Mouse (Mus musculus) gastrocnemius, postnatal 4 days (tissue): ENCODE data around the gene Nudt15. TPM values are rescaled to one million over a fixed set of nuclear protein-coding genes. Genes with fewer than 3 reads are reported as not detected.
A peak's percentile ranks its signal among the peaks of the same experiment; 100 is the strongest.

Source experiments
- DNase-seq, 2 experiments: peaks; one replicate each; pipeline ENCODE4 v3.0.0; 2021 to 2022; ENCODE audit warnings: low spot score in 2 of 2, mixed read lengths in 2 of 2
- total RNA-seq, 2 experiments: library from RNA; stranded (reverse); gene quantifications; 2 replicates each; pipeline ENCODE4 v1.2.3; 2021

Gene Nudt15
- total RNA-seq, 2 experiments from 2014 or later = 6.2 to 7.3 TPM

DNA sequence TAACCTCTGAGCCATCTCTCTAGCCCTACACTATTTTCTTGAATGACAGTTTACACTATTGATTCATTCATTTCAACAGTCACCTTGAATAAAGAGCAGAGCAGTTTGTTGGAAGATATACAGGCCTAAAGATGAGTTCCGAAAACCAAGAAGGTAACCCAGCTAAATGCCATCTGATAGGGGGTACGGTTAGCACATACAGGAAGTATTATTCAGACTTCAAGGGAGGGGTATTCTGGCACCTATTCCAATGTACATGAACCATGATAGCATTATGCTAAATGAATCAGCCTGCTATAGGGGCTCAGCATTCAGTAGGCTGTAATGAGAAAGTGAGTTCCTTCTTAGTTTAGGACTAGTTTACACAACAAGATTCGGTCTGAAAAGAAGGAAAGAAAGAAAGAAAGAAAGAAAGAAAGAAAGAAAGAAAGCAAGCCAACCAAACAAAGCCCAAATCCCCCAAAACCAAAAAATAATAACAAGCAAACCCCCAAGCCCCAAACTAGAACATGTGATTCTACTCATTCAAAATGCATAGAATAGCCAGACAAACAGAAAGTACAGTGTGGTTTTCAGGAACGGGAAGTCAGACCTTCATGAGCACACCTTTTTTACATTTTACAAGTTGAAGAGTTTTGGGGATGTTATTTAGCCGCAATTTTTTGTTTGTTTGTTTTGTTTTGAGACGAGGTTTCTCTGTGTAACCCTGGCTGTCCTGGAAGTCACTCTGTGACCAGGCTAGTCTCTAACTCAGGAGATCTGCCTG lies 39.2 kb downstream of the Nudt15 start:
- no peak for DNase-seq

DNA sequence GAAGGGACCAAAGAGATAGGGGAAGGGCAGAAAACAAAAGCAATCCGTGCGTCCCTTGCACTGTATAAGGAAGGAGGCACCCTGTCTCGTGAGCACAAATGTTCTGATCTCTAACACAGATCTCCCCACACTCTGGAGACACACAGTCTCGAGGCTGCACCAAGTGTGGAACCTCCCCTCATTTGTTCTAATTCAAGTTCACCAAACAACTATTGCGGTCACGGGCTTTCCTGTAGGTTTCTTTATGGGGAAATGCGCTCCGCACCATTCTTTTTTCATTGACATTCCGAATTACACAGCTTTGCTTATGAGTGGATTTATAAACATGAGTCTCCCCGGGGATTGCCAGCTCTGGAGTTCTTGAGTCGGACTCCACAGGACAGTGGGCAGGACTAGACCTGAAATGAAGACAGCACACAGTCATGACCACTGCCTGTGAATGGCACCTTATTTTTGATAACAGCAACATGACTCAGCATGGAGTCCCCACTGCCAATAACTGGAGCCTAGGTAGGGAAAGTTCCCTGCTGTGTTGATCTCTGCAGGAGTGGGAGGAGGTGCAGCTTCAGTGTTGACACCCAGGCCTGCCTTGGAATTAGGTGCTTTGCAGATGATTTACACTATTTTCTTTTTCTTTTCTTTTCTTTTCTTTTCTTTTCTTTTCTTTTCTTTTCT lies 40.2 kb downstream of the Nudt15 start:
- no peak for DNase-seq

DNA sequence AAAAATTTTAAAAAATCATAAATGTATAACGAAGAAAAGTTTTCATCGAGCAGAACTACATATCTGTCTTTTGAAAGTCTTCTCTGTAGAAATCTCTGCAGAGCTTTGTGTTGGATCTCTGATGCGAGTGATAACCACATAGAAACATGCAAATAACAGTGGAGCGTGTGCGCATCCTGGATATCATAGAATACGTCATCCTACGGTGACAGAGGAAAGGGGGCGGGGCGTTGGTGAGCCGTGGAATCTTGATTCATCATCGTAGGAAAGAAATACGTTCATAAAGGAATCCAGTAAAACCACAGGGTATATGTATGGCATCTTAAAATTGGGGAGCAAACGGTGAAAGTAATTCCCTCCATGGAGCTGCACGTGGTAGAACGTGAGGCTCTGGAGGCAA lies 40.8 kb downstream of the Nudt15 start:
- DNase-seq = no peak

DNA sequence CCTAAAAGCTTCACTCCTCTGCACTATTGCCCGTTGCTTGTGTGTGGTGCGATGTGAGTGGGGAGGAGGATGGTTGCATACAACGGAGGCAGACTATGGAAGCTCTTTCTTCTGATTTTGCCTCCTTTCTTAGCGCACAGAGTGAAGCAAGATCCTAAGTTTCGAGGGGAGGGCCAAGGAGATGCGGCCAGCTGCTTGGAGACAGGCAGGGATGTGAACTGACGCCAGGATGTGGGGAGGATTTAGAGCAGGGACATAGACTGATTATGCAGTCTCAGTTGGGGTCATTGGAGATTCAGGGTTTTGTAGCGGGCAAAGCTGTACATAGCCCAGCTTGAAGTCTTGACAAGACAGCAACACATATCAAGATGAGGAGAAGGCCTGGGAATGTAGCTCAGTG lies 41.8 kb downstream of the Nudt15 start:
- DNase-seq = no peak

DNA sequence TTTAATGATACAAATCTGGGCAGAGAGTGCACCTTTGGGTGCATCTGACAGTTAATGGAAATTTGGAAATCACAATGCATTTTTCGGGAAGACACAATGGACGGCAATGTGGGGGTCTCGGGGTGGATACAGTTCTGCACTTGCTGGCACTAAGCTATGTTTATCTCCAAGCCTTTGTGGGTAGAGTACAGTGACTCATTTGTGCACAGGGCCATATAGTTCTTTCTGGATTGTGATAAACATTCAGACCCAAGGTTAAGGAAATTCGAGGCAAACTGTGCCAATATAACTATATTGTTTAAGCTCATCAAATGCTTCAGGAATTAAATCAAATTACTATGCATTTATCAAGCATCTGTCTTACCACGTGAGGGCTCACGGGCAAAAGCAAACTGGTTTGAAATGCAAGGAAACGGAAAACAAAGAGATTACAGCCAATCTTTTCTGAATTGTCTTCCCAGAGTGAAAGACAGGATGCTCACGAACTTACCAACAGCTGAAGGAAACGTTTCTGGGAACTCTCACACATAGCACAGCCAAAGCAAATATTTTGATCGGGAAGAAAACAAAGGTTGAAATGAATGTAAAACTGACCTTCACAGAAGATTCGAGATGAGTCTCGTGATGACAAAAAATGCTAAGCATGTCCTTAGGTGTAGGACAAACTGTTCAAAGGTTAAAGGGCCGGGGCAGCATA lies 44.7 kb downstream of the Nudt15 start:
- no peak for DNase-seq

DNA sequence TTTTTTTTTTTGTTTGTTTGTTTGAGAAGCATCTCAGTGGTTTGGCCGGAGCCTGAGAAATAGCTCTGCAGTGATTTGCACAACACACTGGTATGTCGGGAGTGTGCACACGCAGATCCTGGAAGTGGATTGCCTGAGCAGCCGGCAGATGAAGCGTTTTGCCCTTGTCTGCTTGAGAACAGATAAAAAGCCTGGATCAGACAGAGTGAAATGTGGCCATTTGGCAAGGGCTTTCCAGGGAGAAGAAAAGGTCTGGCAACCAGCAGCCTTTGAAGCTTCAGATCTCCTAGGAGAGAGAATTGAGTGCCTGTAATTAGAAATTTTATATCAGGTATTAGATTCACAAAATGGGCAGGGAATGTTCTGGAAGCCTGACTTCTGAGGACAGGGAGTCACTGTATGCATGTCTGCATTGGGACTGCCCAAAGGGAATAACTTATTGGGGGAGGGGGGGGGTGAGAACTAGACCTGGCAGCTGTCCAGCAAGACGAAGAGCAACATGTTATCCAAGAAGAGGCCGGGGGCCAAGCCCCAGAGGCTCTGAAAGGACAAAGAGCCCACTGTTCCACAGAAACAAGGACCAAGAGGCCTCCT lies 45.4 kb downstream of the Nudt15 start:
- DNase-seq = no peak

DNA sequence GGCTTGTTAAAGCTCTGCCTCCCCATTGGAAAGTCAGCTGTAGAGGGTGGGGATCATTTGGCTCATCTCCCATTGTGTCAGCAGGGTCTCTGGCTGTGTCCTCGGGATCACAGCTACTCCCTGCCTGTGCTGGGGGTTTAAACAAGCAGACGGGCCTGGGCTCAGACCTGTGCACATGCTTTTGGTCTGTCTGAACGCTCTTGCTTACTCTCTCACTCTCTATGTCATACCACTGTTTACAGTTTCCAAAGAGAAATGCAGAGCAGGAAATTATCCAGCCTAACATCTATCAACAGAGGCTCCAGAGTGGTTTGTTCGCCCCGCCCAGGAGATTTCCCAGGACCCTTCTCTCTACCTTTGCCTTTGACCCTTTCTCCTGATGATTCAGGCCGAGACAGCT lies 46.3 kb downstream of the Nudt15 start:
- no peak for DNase-seq

DNA sequence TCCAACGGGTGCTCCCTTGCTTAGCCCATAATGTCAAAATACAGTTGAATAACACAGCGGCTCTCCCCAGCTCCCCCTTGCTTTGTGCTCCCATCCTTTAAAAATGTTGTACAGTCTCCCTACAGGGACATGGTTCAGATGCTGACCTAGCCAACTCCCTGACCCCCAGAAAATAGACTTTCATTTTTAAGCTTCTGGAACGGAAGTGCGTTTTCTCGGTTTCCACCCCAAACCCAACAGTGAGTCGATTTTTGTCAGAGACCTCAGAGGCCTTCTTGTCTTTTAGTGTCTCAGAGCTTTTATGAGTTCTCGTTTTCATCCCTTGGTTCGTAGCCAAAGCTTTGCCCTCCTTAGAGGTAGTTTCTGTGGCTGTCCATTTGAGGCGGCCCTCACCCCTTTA lies 46.8 kb downstream of the Nudt15 start:
- DNase-seq = no peak

DNA sequence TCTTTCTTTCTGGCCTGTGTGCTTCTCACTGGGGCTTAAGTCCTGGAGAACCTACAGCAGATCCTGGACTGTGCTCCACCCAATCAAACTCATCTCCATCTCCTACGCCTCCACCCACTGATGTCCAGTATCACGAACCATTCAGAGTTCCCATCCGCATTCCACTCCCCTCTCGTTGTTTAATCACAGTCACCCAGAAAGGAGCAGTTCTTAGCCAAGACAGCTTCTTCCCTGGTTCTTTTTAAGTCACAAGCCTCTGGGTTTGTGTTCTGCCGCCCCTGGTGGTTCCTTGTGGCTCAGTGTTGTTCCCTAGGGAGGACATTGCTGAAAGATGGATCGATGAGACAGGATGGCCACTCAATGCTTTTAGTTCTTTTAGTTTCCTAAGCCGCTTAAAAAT lies 52.3 kb downstream of the Nudt15 start:
- DNase-seq = no peak

DNA sequence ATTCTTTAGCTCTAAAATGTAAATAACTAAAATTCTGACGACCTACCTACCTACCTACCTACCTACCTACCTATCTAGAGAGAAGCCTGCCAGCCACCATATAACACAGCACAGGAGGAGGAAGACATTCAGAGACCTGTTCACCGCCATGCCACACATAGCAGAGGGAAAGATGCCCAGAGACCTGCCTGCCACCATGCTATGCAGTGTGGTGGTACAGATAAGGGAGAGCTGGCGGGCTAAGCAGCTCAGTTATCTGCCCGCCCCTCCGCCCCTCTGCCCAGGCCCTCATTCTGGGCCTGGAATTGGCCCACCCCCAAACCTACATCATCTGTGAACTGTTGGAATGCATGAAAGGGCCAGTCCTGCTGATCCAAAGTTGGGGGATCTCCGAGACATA lies 53.9 kb downstream of the Nudt15 start:
- no peak for DNase-seq

DNA sequence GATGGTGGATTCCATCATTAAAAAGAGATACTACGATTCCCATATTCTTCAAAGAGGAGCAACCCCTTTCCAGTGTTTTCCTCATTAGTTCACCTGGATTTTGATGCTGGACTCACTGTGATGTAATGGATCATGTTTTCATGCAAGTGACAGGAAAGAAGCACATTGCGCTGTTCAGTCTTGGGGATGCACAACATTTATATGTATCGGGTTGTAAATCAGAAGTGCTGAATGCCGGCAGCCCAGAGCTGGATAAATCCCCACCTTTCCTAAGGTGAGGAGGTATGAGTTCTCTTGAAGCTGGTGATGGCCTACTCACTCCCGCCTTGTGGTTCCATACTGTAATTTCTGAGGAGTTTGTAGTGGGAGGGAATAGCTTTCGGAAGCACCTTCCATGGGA lies 54.7 kb downstream of the Nudt15 start:
- no peak for DNase-seq

DNA sequence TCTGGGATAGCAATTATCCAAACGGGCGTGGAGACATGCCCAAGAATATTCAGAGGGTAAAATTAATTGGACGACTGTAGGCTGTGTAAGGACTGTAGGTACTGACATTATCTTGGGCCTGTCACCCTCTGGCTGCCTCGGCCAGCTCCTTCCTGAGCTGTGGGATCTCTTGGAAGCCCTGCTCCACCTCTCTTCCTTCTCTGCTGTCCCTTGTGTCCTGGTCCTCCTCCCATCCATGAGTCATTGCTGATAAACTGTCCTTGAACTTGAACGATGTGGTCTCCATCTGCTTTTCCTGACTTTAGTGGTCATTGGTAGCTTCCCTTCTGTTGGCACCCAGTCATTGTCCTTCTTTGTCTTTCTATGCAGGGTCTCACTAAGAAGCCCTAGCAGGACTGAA lies 61.4 kb downstream of the Nudt15 start:
- DNase-seq = no peak

DNA sequence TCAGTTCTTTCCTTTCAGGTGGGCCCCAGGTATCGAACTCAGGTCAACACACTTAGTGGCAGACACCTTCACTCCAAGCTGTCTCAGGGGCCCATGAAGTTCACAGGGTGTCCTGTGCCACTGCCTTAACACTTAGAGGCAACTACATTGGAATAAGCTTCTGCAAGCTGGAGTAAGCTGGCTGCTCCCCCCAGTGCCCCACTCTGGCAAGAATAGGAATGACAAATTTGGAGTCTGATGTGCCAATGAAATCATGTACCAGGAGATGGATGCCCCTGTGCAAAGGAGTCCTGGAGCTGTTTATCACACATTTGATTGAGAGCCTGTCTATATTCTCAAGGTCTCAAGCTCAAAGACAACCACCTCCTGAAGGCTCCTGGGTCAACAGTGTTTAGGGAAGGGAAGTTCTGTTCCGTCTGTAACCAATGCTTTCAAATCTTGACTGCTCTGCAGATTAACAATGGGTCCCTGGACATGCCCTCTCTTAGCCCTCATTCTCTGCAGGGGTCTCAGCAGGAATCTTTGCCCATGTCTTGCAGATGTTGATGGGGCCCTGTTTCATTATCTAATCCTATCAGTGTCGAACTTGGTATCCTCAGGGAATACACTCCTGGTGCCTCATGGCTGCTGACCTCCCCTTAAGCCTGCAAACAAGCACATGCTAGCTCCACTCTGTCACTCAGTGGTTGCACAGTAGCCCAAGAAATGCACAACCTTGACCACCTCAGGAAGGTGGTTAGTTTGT lies 63.5 kb downstream of the Nudt15 start:
- no peak for DNase-seq

DNA sequence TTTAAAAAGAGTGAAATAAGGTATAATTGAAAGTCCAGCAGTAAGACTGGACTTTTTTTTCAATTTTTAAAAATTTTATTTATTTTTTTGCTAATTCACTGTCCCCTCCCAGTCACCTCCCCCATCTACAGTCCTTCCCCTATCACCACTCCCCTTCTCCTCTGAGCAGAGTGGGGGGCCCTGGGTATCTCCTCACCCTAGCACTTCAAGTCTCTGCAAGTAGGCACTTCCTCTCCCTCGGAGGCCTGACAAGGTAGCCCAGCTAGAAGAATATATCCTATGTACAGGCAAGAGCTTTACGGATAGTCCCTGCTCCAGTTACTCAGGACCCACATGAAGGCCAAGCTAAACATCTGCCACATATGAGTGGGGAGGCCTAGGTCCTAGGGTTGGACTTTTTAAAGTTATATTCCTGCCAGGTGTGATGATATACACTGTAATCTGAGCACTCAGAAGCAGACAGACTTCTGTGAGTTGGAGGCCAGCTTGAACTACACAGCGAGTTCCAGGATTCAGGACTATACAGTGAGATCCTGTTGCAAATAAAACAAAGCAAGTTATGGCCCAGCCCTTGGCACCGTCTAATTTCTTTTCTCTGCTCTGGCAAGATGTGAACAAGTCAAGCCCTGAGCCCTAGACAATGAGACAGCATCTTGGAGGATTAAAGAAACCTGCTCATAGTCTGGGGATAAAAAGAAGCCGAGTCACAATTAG lies 64.4 kb downstream of the Nudt15 start:
- DNase-seq = no peak

DNA sequence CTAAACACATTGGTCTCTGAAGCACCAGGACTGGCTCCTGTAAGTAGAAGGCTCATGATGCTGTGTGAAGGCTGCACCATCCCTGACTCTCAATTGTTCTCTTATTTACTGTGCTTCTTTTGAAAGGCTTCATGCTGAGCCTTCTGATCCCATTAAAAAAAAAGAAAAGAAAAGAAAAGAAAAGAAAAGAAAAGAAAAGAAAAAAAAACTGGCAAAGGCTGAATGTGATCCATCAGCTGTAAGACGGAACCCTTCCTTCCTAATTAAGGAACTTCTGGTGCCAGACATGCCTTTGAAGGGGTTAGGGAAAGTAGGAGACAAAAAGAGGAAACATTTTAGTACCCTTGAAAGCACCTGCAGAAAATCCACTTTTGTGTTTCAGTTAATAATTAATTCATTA lies 68.3 kb downstream of the Nudt15 start:
- no peak for DNase-seq

DNA sequence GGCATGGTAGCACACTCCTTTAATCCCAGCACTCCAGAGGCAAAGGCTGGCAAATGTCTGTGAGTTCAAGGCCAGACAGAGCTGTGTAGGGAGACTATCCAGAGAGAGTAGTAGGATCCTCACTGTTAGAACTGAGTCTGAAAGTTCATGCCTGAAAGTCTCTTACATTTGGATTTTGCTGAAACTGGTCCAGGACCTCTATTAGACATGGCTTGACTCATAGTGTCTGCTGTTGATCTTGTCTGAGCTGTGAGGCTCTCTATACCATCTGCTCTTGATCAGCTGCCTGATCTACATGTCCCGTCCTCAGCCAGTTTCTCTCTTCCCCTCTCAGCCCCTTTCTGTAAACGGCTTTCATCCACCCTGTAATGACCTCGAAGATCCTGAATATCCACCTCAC lies 69.7 kb downstream of the Nudt15 start:
- no peak for DNase-seq

DNA sequence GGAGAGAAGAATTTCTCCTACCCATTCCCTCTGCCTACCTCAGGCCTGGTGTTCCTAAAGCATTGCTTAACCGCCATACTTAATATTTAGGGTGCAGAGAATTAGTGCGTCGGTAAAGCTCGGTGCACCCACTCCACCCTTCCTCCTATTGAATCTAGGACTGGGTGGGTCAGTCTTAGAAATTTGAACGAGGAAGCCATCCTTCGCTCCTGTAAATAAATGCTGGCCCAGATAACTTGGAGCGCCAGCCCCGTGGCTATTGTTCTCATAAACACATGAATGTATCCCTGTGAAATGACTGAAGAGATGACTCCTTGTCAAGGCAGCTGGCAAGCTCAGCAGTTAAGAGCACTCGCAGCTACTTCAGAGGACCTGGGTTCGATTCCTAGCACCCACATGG lies 71.0 kb downstream of the Nudt15 start:
- no peak for DNase-seq

DNA sequence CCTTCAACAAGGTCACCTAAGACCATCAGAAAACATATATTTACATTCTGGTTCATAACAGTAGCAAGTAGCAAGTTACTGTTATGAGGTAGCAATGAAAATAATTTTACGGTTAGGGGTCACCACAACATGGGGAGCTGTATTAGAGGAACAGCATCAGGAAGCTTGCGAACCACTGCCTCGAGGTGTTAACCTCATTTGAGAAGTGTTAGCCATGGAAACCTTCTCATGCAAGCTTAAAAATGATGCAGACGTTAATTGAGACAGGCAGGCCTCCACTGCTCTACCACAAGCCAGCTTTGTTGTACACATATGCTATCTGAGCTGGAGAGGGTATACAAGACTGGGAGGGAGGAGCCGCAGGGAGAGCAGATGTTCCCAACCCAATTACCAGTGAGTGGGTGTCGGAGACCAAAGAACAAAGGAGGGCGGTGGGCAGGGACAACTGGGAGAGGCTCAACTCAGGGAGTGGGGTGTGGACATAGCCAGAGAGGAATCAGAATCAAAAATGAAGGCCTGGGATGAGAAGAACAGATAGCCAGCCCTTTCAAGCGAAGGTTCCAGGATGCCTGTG lies 71.6 kb downstream of the Nudt15 start:
- no peak for DNase-seq

DNA sequence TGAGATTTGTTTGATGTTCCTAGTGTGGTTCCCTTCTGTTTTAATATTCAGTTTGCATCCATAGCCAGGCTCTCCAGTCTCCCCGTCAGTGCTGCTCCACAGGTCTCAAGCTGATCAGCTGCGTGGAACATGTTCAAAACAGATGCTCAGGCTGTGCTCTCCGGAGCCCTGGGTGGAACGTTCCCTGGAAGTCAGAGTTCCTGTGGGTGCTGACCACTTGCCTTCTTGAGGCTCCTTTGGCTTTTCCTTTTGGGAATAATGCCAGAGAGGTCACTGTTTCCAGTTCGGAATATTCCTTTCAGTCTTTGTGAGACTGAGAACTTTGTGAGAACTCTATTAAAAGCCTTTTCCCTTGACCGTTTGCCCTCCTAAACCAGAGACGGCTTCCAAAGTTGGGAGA lies 72.5 kb downstream of the Nudt15 start:
- DNase-seq = no peak

DNA sequence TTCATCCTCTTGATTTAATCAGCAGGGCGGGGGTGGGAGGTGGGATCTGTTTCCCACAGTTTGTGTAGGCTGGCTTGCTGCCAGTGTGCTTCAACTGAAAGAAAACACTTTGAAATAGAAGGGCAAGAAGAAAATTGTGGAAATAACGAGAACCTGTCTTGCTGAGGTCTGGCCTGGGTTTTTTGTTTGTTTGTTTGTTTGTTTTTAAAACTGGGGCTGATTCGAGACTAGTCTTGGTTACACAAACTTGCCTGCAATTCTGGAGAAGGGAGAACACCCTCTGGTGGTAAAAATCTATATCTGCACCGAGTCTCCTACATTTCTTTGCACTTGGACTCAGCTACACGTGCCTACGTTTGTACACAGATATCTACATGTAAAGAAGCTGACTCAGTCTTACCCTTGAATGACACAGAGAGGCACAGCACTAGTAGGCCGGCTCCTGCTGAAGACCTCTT lies 73.4 kb downstream of the Nudt15 start:
- DNase-seq = peak in 1 of 2 experiments; percentile 28
